Mouse (Mus musculus): ENCODE data around the gene Mixl1. TPM values are rescaled to one million over a fixed set of nuclear protein-coding genes. Genes with fewer than 3 reads are reported as not detected.

Gene Mixl1
- polyA plus RNA-seq, 1 experiment from 2014 or later, result not detected

DNA sequence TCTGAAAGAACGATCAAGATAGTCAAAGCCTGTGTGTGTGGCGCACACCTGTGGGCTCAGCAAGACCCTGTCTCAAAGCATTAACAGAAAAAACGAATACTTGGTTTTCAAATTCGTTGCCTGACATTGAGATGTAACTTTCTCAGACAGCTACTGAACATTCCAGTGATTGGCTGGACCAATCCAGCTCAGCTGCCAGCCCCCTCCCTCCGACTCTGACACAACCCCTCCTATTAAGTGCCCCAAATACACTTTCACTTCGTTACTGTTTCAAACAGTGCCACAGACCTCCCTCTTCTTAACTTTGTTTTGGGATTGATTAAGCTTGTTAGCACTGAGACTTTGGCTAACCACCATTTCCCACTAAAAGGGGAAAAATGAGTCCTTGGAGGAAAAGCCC lies 6.6 kb upstream of the Mixl1 start:
- 30% methylated on average over 6 of the region's 6 CpGs for WGBS

DNA sequence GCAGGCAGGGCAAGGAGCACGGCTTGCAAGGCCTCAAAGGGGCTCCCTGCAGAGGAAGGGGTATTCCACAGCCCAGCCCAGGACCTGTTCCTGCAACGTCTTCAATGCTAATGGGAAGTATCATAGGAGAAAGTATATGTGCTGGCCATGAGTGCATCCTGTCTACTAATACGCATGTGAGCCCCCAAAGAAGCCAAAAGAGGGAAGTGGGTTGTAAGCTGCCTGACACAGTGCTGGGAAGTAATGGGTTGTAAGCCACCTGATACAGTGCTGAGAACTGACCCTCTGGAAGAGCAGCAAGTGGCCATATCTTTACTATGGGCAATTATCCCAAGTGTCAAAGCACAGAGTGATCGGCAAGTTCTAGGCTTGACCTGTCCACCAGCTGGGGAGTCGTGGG lies 1.2 kb upstream of the Mixl1 start:
- 65% methylated on average over 5 of the region's 5 CpGs for WGBS
- Histone ChIP-seq H3K27me3 (replicated peaks; ENCODE audit: insufficient read depth, low read length) (peaks cover 23% of the 10 kb centered on the region; the same call in 1 of the 2 replicates), H3K9me3 (ENCODE audit: low read length) (no peaks in the 10 kb centered on the region), H3K36me3 (ENCODE audit: insufficient read depth, low read length) (no peaks in the 10 kb centered on the region), H3K27ac (ENCODE audit: low read length) (no peak overlapping the region), H3K4me3 (ENCODE audit: low read depth, low read length) (no peak overlapping the region), H3K4me1 (ENCODE audit: insufficient read depth, low read depth, low read length) (no peaks in the 10 kb centered on the region), H3K9ac (replicated peaks; ENCODE audit: low read depth) (no peak overlapping the region), H3K4me2 (replicated peaks; ENCODE audit: low read depth, low read length) (no peak overlapping the region)
- TF ChIP-seq EP300 (IDR thresholded peaks at IDR 0.05), result no peak
- TF ChIP-seq CTCF (IDR thresholded peaks at IDR 0.05), result no peak
- no peak for ATAC-seq
- DNase-seq (ENCODE audit: low spot score), result no peak

More for the DNA sequence above, 6.6 kb upstream of the Mixl1 start:
- H3K36me3 ChIP-seq (ENCODE audit: insufficient read depth, low read length), result no peaks in the 10 kb centered on the region
- no peaks in the 10 kb centered on the region for H3K4me1 ChIP-seq (ENCODE audit: insufficient read depth, low read depth, low read length)
- no peaks in the 10 kb centered on the region for H3K9me3 ChIP-seq (ENCODE audit: low read length)
- no peak overlapping the region for H3K27ac ChIP-seq (ENCODE audit: low read length)
- H3K27me3 ChIP-seq (replicated peaks; ENCODE audit: insufficient read depth, low read length), result 0 out of 2 replicates have a peak, but pooled peaks cover 4% of the 10 kb centered on the region
- TF ChIP-seq EP300 (IDR thresholded peaks at IDR 0.05) (no peak), CTCF (IDR thresholded peaks at IDR 0.05) (no peak)
- DNase-seq (ENCODE audit: low spot score) (peak; percentile 63), ATAC-seq (peak; percentile 75)
- H3K4me2 ChIP-seq (replicated peaks; ENCODE audit: low read depth, low read length), result peak overlapping the region; percentile 43
- H3K9ac ChIP-seq (replicated peaks; ENCODE audit: low read depth), result no peak overlapping the region
- peak overlapping the region; percentile 20 for H3K4me3 ChIP-seq (ENCODE audit: low read depth, low read length)

DNA sequence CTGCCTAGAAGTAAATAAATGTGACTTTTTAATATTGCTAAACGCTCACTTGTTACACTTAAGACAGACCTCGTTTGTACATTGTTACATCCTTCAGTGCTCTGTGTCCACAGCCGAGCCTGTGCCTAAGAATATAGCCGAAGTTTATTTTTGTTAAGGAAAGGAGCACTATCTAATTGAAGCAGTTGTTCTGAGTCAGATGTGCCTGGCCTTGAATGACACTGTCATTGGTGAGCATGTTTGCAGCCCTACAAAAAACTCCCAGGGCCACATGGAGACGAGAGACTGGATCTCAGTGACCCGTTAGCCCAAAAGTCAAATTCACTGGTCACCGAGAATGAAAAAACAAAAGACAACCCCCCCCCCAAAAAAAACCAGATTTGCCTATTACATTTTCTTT lies 5.5 kb downstream of the Mixl1 start:
- H3K9ac ChIP-seq (replicated peaks; ENCODE audit: low read depth), result no peak overlapping the region
- no peak overlapping the region for H3K27ac ChIP-seq (ENCODE audit: low read length)
- H3K4me2 ChIP-seq (replicated peaks; ENCODE audit: low read depth, low read length), result no peak overlapping the region
- ATAC-seq, result no peak
- TF ChIP-seq CTCF (IDR thresholded peaks at IDR 0.05) (no peak), EP300 (IDR thresholded peaks at IDR 0.05) (no peak)
- no peak for DNase-seq (ENCODE audit: low spot score)
- H3K27me3 ChIP-seq (replicated peaks; ENCODE audit: insufficient read depth, low read length), result peaks cover 8% of the 10 kb centered on the region; the same call in 1 of the 2 replicates
- H3K36me3 ChIP-seq (ENCODE audit: insufficient read depth, low read length), result peaks cover 6% of the 10 kb centered on the region; the same call in 1 of the 2 replicates
- WGBS, result 84% methylated on average over 7 of the region's 7 CpGs
- no peaks in the 10 kb centered on the region for H3K4me1 ChIP-seq (ENCODE audit: insufficient read depth, low read depth, low read length)
- no peaks in the 10 kb centered on the region for H3K9me3 ChIP-seq (ENCODE audit: low read length)
- no peak overlapping the region for H3K4me3 ChIP-seq (ENCODE audit: low read depth, low read length)

Other genes starting within 250 kb of the Mixl1 start
- 0.07 and 0.08 TPM in 2 replicates for gene Stum, start 213.5 kb downstream of the Mixl1 start, polyA plus RNA-seq (2015; fragmentation: Nextera tagmentation; extraction: Ambion mirVana)
- gene Parp1, start 128.1 kb downstream of the Mixl1 start, polyA plus RNA-seq (2015; fragmentation: Nextera tagmentation; extraction: Ambion mirVana), result 21.0 and 23.1 TPM in 2 replicates
- 5.6 TPM in 2 replicates for gene Lin9, start 55.9 kb downstream of the Mixl1 start, polyA plus RNA-seq (2015; fragmentation: Nextera tagmentation; extraction: Ambion mirVana)
- 17.0 and 18.5 TPM in 2 replicates for gene Acbd3, start 29.0 kb upstream of the Mixl1 start, polyA plus RNA-seq (2015; fragmentation: Nextera tagmentation; extraction: Ambion mirVana)
- 1,774 and 1,827 TPM in 2 replicates for gene H3f3a, start 116.9 kb upstream of the Mixl1 start, polyA plus RNA-seq (2015; fragmentation: Nextera tagmentation; extraction: Ambion mirVana)
- gene Sde2, start 154.1 kb upstream of the Mixl1 start, polyA plus RNA-seq (2015; fragmentation: Nextera tagmentation; extraction: Ambion mirVana), result 21.2 and 22.6 TPM in 2 replicates
- 0.16 TPM in 1 of 2 replicates, not detected in the other for gene Lefty2, start 196.1 kb upstream of the Mixl1 start, polyA plus RNA-seq (2015; fragmentation: Nextera tagmentation; extraction: Ambion mirVana)
- 51.9 and 57.5 TPM in 2 replicates for gene Pycr2, start 207.3 kb upstream of the Mixl1 start, polyA plus RNA-seq (2015; fragmentation: Nextera tagmentation; extraction: Ambion mirVana)
- gene Lefty1, start 238.0 kb upstream of the Mixl1 start, polyA plus RNA-seq (2015; fragmentation: Nextera tagmentation; extraction: Ambion mirVana), result 1.1 and 2.1 TPM in 2 replicates
- 22.7 and 25.1 TPM in 2 replicates for gene Tmem63a, start 245.3 kb upstream of the Mixl1 start, polyA plus RNA-seq (2015; fragmentation: Nextera tagmentation; extraction: Ambion mirVana)